Mouse (Mus musculus): ENCODE data around the gene Bahcc1. TPM values are rescaled to one million over a fixed set of nuclear protein-coding genes. Genes with fewer than 3 reads are reported as not detected.
A peak's percentile ranks its signal among the peaks of the same experiment; 100 is the strongest.

The Bahcc1 gene
- total RNA-seq, 1 experiment from 2014 or later, result 0.76 TPM

DNA sequence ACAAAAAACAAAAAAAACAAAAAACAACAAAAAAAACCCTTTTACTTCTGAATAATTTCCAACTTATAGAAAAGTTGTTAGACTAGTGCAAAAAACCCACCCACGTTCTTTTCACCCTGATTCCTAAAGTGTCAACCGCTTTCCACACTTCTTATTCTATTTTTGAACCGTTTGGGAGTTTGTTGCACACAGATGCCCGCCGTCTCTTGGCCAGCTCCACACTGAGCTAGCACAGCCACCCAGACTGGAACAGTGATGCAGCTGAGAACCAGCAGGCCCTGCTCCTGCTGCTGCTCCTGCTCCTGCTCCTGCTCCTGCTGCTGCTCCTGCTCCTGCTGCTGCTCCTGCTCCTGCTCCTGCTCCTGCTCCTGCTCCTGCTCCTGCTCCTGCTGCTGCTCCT is 28.5 kb upstream of the Bahcc1 start:
- ATAC-seq (replicated peaks; ENCODE audit: insufficient number of reproducible peaks, low FRiP score, low TSS enrichment, poor library complexity, severe bottlenecking), result no peak

DNA sequence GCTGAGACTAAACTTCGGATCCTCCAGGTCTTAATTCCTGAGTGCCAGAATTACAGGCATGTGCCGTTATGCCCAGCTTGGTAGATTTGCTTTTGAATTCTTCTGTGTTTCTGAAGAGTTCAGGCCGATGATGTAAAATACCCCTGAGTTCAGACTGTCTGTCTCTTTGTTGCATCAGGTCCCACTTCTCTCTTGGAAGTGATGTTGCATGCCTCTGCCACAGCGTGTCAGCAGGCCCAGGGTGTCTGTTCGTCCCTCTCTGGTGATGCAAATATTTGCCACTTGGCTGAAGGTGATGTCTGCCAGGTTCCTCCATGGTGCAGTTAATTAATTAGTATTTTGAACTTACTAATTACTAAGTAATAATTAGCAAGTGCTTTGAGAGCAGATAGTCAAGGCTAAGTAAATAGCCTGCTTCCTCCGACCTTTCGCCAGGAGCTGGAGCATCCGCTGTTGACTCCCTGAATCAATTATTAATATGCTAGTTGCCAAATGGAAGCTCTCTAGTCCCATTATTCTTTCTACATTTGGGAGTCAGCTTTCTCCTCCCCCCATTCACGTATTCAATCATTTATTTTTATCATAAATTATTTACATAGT is 26.6 kb upstream of the Bahcc1 start:
- no peak for ATAC-seq (replicated peaks; ENCODE audit: insufficient number of reproducible peaks, low FRiP score, low TSS enrichment, poor library complexity, severe bottlenecking)

DNA sequence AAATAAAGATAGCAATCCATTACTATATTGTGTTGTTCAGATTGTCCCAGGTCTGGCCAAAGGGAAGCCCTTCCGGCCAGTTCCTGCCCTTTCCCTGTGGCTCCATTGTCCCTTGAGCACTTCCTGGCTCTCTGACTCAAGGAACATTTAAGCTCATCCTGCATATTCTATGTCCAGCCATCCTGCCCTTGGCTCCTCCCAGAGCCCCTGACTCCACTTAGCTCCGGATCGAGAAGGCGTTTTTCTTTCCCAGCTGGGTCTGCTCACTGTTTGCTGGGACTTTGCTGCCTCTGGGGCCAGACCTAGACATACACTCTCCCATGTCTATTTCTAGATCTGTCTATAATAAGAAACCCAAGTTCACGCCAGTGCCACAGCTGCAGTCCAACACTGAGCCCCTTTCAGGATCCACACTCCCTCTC is 26.1 kb upstream of the Bahcc1 start:
- ATAC-seq (replicated peaks; ENCODE audit: insufficient number of reproducible peaks, low FRiP score, low TSS enrichment, poor library complexity, severe bottlenecking), result no peak

DNA sequence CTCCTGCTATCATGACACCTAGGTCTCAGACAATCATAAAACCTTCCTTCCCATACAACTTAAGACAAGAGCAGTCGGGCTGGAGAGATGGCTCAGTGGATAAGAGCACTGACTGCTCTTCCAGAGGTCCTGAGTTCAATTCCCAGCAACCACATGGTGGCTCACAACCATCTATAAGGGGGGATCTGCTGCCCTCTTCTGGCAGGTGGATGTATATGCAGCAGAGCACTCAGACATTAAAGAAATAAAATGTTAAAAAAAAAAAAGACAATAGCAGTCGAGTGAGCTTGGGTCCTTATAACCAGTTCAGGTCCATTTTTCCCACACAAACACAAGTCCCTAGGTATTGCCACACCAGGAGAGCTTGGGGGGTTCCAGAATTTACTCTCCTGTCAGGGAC is 23.9 kb upstream of the Bahcc1 start:
- ATAC-seq (replicated peaks; ENCODE audit: insufficient number of reproducible peaks, low FRiP score, low TSS enrichment, poor library complexity, severe bottlenecking), result no peak

DNA sequence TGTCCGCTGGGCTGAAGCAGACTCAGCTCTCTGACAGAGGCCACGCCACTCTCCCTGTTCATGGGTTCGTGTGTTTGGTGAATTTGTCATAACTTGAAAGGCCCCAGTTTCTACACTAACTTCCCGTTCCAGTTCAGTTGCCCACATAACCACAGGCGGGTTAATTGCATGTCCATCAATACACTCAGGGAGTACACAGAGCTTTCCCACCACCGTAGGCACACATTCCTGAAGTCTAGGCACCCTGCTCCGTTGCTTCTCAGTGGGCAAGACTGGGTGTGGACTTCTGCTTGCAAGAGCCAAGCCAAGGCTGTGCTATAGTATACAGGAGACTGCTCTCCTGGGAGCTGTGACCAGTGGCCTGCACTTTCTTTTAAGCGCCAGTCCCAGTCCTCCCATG is 23.3 kb upstream of the Bahcc1 start:
- ATAC-seq (replicated peaks; ENCODE audit: insufficient number of reproducible peaks, low FRiP score, low TSS enrichment, poor library complexity, severe bottlenecking), result peak; percentile 59; the same call in 1 of the 2 replicates

DNA sequence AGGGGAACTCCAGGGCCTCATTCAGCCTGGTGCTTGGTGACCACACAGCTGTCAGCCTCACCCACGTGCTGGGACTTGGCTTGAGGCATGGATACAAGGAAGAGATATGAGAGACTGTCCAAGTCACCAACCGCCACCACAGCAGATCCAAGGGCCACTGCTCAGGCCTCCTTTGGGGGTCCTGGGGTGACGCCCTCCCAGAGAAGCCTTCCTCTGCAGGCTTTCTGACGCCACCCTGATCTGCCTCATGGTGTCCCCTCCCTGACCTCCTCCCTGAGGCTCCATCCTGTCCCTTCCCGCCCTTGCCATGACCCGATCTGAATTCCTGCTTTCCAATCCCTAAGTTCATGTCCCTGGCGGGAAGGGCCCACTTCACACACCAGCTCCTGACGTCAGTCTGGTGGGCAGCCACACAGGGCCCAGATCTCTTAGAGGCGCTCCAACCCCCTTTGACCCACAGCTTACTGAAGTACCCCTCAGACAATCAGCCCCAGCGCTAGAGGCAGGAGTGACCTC is 17.0 kb upstream of the Bahcc1 start:
- ATAC-seq (replicated peaks; ENCODE audit: insufficient number of reproducible peaks, low FRiP score, low TSS enrichment, poor library complexity, severe bottlenecking), result no peak

DNA sequence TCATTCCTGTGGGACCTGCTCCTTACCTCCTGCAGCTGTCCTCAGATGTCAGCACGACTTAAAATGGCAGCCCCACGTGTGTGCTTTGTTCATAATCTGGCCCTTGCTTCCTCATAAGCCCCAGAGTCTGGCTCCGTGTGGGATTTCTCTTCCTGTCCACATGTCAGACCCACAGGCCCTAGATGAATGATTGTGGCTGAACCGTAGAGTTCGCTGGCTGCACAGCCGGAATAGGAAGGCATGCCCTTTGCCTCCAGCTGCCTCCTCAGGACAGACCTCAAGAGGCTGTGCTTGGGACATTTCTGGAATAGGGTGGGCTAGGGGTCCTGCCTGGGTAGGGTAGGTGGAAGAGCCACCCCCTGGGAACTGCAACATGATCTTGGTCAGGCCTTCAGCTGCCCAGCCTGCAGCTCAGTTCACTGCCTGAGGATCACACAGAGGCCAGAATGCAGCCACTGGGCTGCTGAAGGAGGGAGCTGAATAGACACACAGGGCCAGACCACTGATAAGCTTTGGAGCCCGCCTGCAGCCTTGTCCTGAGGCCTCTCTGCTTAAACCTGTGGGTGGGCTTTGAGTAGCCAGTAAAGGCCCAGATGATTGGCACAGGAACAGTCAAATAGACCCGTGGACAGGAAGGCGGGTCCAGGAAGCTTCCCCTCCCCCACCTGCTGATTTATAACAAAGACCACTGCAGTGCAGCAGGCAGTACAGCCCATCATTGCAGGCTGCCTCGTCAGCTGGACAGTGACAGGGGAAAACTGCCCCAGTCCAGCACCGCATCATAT is 16.0 kb upstream of the Bahcc1 start:
- no peak for ATAC-seq (replicated peaks; ENCODE audit: insufficient number of reproducible peaks, low FRiP score, low TSS enrichment, poor library complexity, severe bottlenecking)

DNA sequence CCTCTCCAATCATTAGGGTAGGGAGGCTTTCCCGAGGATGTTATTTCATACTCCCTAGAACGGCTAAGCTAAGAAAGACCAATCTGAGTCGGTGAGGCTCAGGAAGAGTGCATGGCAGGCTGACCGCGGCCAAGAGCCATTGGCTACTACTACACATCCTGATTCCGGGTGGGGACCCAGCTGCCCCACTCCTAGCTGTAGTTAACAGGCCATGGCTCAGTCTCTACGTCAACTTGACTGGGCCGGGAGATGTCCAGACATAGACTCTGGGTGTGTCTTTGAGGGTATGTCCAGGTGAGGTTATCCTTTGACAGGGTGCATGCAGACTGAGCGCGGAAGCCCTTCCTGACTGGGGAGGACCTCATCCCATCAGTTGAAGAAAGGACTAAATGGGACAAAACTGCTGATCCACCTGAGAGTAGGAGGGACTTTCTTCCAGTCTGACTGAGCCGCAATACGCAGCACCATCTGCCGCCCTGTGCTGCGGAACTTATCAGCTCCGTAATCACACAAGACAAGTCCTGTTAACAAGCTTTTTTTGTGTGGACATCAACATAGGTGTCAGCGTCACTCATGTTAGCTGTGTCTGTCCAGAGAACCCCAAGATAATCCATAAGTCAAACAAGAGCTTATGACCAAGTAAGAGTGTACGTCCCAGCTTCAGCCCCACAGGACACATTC is 14.4 kb upstream of the Bahcc1 start:
- ATAC-seq (replicated peaks; ENCODE audit: insufficient number of reproducible peaks, low FRiP score, low TSS enrichment, poor library complexity, severe bottlenecking), result no peak

DNA sequence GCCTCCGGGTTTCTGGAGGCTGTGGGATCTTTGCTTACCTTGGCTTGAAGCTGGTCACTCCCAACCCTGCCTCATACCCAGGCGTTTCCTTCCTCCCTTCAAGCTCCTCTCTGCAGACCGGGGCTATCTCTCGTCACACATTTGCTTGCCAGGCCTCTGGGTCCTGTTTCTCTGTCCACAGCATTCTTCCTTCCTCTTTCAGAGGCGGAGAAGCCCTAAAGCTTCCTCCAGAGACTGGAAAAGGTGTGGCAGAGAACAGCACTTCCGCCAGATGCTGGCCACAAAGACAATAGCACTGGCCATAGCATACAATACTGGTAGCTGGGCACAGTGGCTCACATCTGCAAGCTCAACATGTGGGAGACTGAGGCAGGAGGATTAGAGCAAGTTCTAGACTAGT is 13.8 kb upstream of the Bahcc1 start:
- peak; percentile 62 for ATAC-seq (replicated peaks; ENCODE audit: insufficient number of reproducible peaks, low FRiP score, low TSS enrichment, poor library complexity, severe bottlenecking)

DNA sequence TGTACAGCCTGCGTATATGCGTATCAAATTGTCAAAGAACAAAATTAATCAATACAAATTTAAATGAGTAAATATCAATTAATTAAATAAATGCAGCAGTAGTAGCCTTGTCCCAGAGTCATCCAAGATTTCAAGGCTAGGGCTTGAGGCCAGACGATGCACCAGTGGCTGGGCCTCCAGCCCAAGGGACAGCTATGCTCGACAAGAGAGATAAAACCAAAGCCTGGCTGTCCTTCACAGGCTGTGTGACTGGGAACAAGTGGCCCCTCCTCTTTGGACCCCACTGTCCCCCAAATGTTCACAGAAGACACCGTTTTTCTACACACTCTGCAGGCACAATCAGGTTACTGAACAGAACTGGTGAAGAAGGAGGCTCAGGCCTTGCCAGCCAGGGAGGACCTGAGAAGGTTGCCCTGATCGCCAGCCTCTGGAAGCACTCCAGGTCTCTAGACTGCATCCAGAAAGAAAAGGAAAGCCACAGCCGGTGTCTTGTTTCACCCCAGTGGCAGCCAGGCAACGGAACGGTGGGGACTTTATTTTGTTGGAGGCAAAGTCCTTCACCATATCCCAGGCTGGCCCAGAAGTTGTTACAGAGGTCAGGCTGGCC is 12.7 kb upstream of the Bahcc1 start:
- ATAC-seq (replicated peaks; ENCODE audit: insufficient number of reproducible peaks, low FRiP score, low TSS enrichment, poor library complexity, severe bottlenecking), result no peak

DNA sequence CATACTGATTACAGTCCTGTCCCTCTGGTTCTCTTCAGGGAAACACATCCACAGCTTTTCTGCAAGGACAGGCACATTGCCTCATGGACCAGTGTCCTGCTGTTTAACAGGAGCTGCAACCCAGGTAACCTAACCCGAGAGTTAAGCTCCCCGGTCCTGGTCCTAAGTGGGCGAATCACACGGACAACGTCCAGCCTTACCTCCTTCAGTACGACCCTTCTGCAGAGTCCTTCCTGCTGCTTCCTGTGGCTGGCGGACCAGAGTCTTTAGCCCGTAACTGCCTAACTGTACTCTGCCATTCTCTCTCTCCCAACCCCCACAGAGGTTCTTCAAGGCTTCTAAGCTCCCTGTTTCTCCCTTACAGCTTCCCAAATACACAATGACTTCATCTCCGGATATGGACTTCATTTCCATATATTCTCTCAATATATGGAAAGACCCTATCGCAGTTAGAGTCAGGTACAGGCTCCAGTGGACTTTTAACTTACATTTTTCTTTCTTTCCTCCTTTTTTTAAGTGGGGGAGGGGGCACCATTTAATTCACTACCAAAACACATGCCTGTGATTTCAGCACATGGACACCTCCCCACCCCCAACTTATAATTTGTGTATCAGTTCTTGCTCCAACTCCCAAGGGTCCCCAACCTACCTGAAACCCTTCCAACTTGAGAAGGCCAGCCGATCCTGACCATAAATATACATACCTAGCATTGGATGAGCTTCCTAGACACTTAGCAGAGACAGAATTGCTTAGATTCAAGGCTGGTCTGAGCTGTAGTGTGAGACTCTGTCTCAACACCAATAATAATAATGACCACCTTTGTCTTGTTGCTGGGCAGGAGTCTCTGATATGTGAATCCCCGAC is 11.6 kb upstream of the Bahcc1 start:
- ATAC-seq (replicated peaks; ENCODE audit: insufficient number of reproducible peaks, low FRiP score, low TSS enrichment, poor library complexity, severe bottlenecking), result no peak

DNA sequence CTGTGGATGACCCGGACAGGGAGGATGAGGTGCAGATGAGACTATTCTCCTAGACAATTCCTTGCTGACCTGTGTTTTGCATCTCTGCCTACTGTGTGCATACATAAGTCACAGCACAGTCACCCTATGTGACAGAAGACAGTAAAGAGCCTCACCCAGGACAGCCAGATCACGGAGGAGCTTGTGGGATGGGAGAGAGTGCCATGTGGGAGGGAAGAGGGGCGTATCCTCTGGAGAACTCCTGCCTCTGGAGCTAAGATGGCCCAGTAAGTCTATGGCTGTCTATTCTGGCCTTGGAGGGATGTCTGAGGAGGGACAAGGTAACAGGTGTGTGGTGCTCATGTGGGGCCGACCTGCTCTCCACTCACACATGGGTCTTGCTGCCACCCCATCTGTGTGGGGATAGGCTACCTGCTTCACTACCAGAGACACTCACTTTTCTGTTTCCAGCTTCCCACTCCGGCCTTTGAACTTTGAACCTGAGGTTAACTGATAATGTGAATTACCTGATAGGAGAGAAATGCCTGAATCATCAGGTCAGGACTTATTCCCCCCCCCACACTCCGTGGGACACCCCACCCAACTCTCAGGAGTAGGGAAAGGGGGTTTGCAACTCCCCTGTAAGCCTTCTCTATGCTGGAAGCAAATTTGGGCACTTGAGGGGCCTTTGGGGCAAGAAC is 10.2 kb upstream of the Bahcc1 start:
- no peak for ATAC-seq (replicated peaks; ENCODE audit: insufficient number of reproducible peaks, low FRiP score, low TSS enrichment, poor library complexity, severe bottlenecking)

DNA sequence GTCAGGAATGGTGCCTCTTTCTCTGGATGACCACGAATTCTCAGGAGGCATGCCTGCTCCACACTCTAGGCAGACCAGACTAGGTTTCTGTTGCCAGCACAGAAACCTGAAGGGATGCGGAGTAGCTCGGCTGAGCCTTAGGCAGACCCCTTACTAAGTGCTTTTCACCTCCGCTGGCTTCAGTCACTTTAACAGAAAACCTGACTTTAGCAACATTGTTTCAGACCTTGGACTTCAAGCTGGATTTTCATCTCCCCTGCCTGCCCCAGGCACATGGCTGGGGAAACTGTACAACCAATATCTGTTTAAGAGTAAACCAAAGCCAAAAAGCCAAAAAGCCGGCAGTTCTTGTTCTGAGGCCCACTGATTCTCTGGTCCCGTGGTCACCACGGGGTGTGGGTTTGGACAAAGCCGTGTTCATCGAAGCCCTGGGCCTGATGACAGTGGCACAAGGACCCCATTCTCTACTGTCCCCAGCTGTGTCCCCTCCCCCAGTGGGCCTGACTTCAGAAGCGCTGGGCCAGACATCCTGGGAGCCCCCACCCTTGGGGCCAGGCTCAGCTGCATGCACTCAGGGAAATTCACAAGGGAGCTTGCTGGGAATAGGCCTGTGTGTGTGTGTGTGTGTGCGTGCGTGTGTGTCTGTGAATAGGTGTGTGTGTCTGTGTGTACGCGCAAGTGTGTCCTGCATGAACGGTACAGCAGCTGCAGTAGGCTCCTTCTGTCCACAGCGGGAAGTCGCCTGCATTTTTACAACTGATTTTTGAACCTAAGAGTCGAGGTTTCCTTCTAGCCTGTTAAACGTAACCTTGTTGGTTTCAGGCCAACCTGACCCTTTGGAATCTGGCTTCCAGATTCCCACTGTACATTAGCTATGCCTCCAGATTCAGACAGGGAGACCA is 8.9 kb upstream of the Bahcc1 start:
- no peak for ATAC-seq (replicated peaks; ENCODE audit: insufficient number of reproducible peaks, low FRiP score, low TSS enrichment, poor library complexity, severe bottlenecking)

DNA sequence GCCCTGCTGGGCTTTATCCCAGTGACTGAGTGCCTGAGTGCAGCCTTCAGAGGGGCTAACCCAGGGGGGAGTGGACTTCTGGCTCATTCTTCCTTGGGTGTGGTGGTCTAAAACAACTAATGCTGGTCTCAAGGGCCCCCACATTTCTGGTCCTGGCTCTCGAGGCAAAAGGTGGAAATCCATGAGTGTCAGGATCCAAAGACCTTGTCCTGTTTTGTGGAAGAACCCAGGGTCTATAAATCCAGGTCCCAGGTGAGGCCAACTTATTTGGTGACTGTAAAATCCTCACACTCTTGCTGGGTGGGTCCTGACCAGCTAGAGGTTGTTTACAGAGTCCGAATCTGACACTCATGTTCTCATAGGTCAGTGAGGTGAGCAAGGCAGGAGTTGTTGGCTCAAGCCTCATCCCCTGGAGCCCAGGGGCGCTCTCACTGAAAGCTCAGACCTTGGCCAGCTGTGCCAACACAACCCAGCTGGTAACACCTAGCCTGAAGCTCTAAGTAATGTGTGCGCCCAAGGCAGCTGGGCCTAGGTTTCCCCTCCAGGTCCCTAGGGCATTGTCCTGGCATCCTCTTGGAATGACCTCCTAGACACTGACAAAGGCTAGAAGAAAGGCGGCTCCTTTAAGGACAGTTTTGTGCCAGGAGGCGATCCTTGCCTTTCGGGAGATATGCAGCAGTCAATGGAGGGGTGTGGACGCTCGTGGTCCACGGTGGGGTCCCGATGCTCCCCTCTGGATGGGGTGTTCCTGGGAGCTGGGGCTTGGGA is 8.1 kb upstream of the Bahcc1 start:
- no peak for ATAC-seq (replicated peaks; ENCODE audit: insufficient number of reproducible peaks, low FRiP score, low TSS enrichment, poor library complexity, severe bottlenecking)

DNA sequence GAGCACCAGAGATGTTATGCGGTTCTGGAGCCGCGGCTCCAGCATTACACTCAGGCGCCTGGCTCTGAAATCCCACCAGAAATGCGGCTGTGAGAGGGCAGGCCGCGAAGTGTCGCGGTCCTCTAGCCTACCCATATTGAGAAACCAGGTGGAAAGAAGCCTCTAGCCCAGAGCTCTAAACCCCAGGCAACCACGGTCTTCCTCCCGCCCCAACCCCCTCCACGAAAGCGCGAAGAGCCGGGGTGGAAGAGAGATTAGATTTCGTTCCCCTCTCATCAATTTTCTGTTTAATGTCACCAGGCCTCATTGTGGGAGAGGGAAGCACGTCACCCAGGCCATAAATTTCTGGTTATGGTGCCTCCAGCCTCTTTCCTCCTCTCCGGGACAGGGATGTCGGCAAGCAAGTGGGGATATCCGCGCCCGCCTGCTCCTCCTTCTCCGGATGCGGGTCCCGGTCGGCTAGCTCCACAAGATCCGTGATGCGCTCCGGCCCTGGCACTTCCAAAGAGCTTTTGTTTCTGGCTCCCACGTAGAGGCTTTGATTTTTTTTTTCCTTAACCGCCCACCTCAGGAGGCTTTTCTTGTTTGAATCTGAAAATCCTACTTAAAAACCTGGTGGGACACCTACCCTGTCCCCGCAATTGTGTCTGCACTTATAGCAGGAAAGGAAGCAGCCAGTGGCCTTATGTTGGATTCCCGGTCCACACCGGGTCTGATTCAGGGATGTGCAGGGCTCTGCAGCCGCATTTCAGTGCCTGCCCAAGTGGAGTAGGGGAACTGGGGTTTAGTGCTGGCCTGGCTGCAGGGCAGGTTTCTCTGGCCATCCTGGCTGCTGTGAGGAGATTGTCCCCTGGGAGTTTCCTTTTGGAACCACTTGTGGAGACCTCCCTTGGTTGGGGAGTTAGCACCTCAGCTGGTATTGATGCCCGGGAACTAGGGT is 7.2 kb upstream of the Bahcc1 start:
- no peak for ATAC-seq (replicated peaks; ENCODE audit: insufficient number of reproducible peaks, low FRiP score, low TSS enrichment, poor library complexity, severe bottlenecking)
